Mouse (Mus musculus): ENCODE results near the gene Fcrla.

- TF ChIP-seq POLR2A (IDR thresholded peaks at IDR 0.05; ENCODE audit: low read depth, low read length): no peak
- TF ChIP-seq CTCF (IDR thresholded peaks at IDR 0.05; ENCODE audit: extremely low read depth, insufficient read depth, insufficient read length, insufficient replicate concordance): no peak
These were observed 23.4 kb upstream of the Fcrla start for GRCm38 (mm10) chr1:170950772-170951171.
